Mouse (Mus musculus) heart, embryonic 11.5 days (tissue): ENCODE measurements around the gene Iqgap1. TPM values are rescaled to one million over a fixed set of nuclear protein-coding genes. Genes with fewer than 3 reads are reported as not detected.

Experiments used
- ATAC-seq: fragments of 200-750 bp; cut with Nextera tagmentation; replicated peaks from 2 replicates; pipeline ENCODE4 v1.8.0; 2017; ENCODE audit warnings: moderate library complexity; ENCODE audit not compliant: insufficient number of reproducible peaks, low FRiP score, low TSS enrichment
- H3K27ac ChIP-seq: fragments of 300-500 bp; sonication (generic); 2 replicates; pipeline ENCODE4 v1.5.1; 2014; ENCODE audit warnings: mild to moderate bottlenecking, low read depth, low read length
- H3K27me3 ChIP-seq: fragments of 300-500 bp; sonication (generic); 2 replicates; pipeline ENCODE4 v1.6.1; 2014; ENCODE audit warnings: mild to moderate bottlenecking, low read length, mixed read lengths; ENCODE audit not compliant: control insufficient read depth, insufficient read depth
- H3K36me3 ChIP-seq: fragments of 300-500 bp; sonication (generic); 2 replicates; pipeline ENCODE4 v1.6.1; 2014; ENCODE audit warnings: mild to moderate bottlenecking, low read length, moderate library complexity, mixed read lengths; ENCODE audit not compliant: control insufficient read depth, insufficient read depth
- H3K4me1 ChIP-seq: fragments of 300-500 bp; sonication (generic); 2 replicates; pipeline ENCODE4 v1.6.1; 2014; ENCODE audit warnings: low read length; ENCODE audit not compliant: control insufficient read depth, insufficient read depth
- H3K4me2 ChIP-seq: fragments of 300-500 bp; sonication (generic); 2 replicates; pipeline ENCODE4 v1.6.1; 2014; ENCODE audit warnings: mild to moderate bottlenecking, moderate library complexity
- H3K4me3 ChIP-seq: fragments of 300-500 bp; sonication (generic); 2 replicates; pipeline ENCODE4 v1.5.1; 2014; ENCODE audit warnings: low read depth, low read length
- H3K9ac ChIP-seq: fragments of 300-500 bp; sonication (generic); 2 replicates; pipeline ENCODE4 v1.6.1; 2014; ENCODE audit warnings: mild to moderate bottlenecking, low read depth, low read length, moderate library complexity
- H3K9me3 ChIP-seq: fragments of 300-500 bp; sonication (generic); replicated peaks from 2 replicates; pipeline ENCODE4 v1.6.1; 2016; ENCODE audit warnings: low read length; ENCODE audit not compliant: control insufficient read depth
- WGBS: fragments of 180-500 bp; shearing (Covaris S2); extraction: QIAGEN DNeasy Blood & Tissue Kit; methylation state at CpG from one replicate; pipeline ENCODE4 v1.1.7; 2014; ENCODE audit not compliant: insufficient replicate concordance; 5-methylcytosine and 5-hydroxymethylcytosine counted together
- polyA plus RNA-seq: library from polyadenylated mRNA; unstranded; fragments of >200 nt; fragmentation: Nextera tagmentation; extraction: Ambion mirVana; gene quantifications from 2 replicates; pipeline ENCODE4 v1.2.1, GENCODE M21; 2014

The Iqgap1 gene
- polyA plus RNA-seq, 1 experiment from 2014 or later: 33.5 TPM

- WGBS: 90% methylated on average over 8 of the region's 8 CpGs
- Histone ChIP-seq H3K4me3 (no peak overlapping the region), H3K27me3 (no peaks in the 10 kb centered on the region), H3K4me1 (no peaks in the 10 kb centered on the region), H3K4me2 (no peak overlapping the region), H3K9ac (no peak overlapping the region), H3K36me3 (peaks cover 32% of the 10 kb centered on the region), H3K9me3 (no peaks in the 10 kb centered on the region), H3K27ac (no peak overlapping the region)
- ATAC-seq: no peak
Observed at GRCm38 (mm10) chr7:80718471-80718870, 107.3 kb downstream of the Iqgap1 start.

GRCm38 (mm10) chr7:80716758-80717157 is 109.0 kb downstream of the Iqgap1 start:
- no peak overlapping the region for H3K9ac ChIP-seq
- H3K27me3 ChIP-seq: no peaks in the 10 kb centered on the region
- no peak overlapping the region for H3K4me3 ChIP-seq
- 61% methylated on average over 9 of the region's 9 CpGs for WGBS
- ATAC-seq: no peak
- H3K4me2 ChIP-seq: no peak overlapping the region
- H3K27ac ChIP-seq: no peak overlapping the region
- peaks cover 20% of the 10 kb centered on the region for H3K36me3 ChIP-seq
- no peaks in the 10 kb centered on the region for H3K4me1 ChIP-seq
- H3K9me3 ChIP-seq: no peaks in the 10 kb centered on the region

- Histone ChIP-seq H3K36me3 (peaks cover 18% of the 10 kb centered on the region), H3K27ac (no peak overlapping the region), H3K4me2 (no peak overlapping the region), H3K4me1 (no peaks in the 10 kb centered on the region), H3K9ac (no peak overlapping the region), H3K9me3 (no peaks in the 10 kb centered on the region), H3K27me3 (no peaks in the 10 kb centered on the region), H3K4me3 (no peak overlapping the region)
- no peak for ATAC-seq
- WGBS: 83% methylated on average over 7 of the region's 7 CpGs
Observed at GRCm38 (mm10) chr7:80715306-80715705, 110.5 kb downstream of the Iqgap1 start.

- Histone ChIP-seq H3K27me3 (no peaks in the 10 kb centered on the region), H3K9ac (no peak overlapping the region), H3K4me2 (no peak overlapping the region), H3K9me3 (no peaks in the 10 kb centered on the region), H3K27ac (no peak overlapping the region), H3K36me3 (peaks cover 12% of the 10 kb centered on the region), H3K4me3 (no peak overlapping the region), H3K4me1 (no peaks in the 10 kb centered on the region)
- WGBS: 77% methylated on average over 8 of the region's 8 CpGs
- no peak for ATAC-seq
Observed at GRCm38 (mm10) chr7:80711496-80711895, 114.3 kb downstream of the Iqgap1 start.

GRCm38 (mm10) chr7:80710333-80710732 is 115.4 kb downstream of the Iqgap1 start:
- H3K9ac ChIP-seq: no peak overlapping the region
- H3K27me3 ChIP-seq: no peaks in the 10 kb centered on the region
- H3K4me1 ChIP-seq: no peaks in the 10 kb centered on the region
- peaks cover 6% of the 10 kb centered on the region for H3K36me3 ChIP-seq
- ATAC-seq: no peak
- no peak overlapping the region for H3K4me3 ChIP-seq
- no peak overlapping the region for H3K27ac ChIP-seq
- H3K4me2 ChIP-seq: no peak overlapping the region
- WGBS: 88% methylated on average over 7 of the region's 7 CpGs
- no peaks in the 10 kb centered on the region for H3K9me3 ChIP-seq

GRCm38 (mm10) chr7:80704066-80704465 is 121.7 kb downstream of the Iqgap1 start:
- H3K4me1 ChIP-seq: no peaks in the 10 kb centered on the region
- H3K27ac ChIP-seq: no peak overlapping the region
- ATAC-seq: no peak
- no peaks in the 10 kb centered on the region for H3K27me3 ChIP-seq
- H3K36me3 ChIP-seq: no peaks in the 10 kb centered on the region
- no peak overlapping the region for H3K9ac ChIP-seq
- H3K9me3 ChIP-seq: no peaks in the 10 kb centered on the region
- no peak overlapping the region for H3K4me2 ChIP-seq
- no peak overlapping the region for H3K4me3 ChIP-seq
- 76% methylated on average over 4 of the region's 4 CpGs for WGBS

GRCm38 (mm10) chr7:80702510-80702909 is 123.3 kb downstream of the Iqgap1 start:
- H3K27me3 ChIP-seq: no peaks in the 10 kb centered on the region
- no peak overlapping the region for H3K4me2 ChIP-seq
- H3K27ac ChIP-seq: no peak overlapping the region
- no peak overlapping the region for H3K9ac ChIP-seq
- no peak for ATAC-seq
- no peaks in the 10 kb centered on the region for H3K4me1 ChIP-seq
- H3K9me3 ChIP-seq: no peaks in the 10 kb centered on the region
- no peak overlapping the region for H3K4me3 ChIP-seq
- 65% methylated on average over 6 of the region's 6 CpGs for WGBS
- no peaks in the 10 kb centered on the region for H3K36me3 ChIP-seq

- H3K4me3 ChIP-seq: no peak overlapping the region
- no peak for ATAC-seq
- H3K36me3 ChIP-seq: no peaks in the 10 kb centered on the region
- H3K27me3 ChIP-seq: no peaks in the 10 kb centered on the region
- H3K4me2 ChIP-seq: no peak overlapping the region
- H3K27ac ChIP-seq: no peak overlapping the region
- no peaks in the 10 kb centered on the region for H3K9me3 ChIP-seq
- no peak overlapping the region for H3K9ac ChIP-seq
- no peaks in the 10 kb centered on the region for H3K4me1 ChIP-seq
- WGBS: 47% methylated on average over 8 of the region's 8 CpGs
Observed at GRCm38 (mm10) chr7:80699709-80700108, 126.1 kb downstream of the Iqgap1 start.

- Histone ChIP-seq H3K27ac (no peak overlapping the region), H3K27me3 (no peaks in the 10 kb centered on the region), H3K4me1 (no peaks in the 10 kb centered on the region), H3K36me3 (no peaks in the 10 kb centered on the region), H3K4me2 (no peak overlapping the region), H3K9ac (no peak overlapping the region), H3K9me3 (no peaks in the 10 kb centered on the region), H3K4me3 (no peak overlapping the region)
- 70% methylated on average over 2 of the region's 3 CpGs for WGBS
- ATAC-seq: no peak
Observed at GRCm38 (mm10) chr7:80698940-80699339, 126.8 kb downstream of the Iqgap1 start.
